Mouse (Mus musculus) kidney, adult 2 months (tissue): ENCODE measurements around the gene Ptprd. TPM values are rescaled to one million over a fixed set of nuclear protein-coding genes. Genes with fewer than 3 reads are reported as not detected.

Experiments
- DNase-seq: peaks from one replicate; pipeline ENCODE4 v3.0.0; 2021
- H3K27ac ChIP-seq: fragments of 200-500 bp; 2 replicates; pipeline ENCODE4 v1.5.1; 2012; ENCODE audit warnings: low read depth, low read length, control low read depth, inconsistent platforms; ENCODE audit not compliant: insufficient read depth
- H3K27me3 ChIP-seq: fragments of 200-500 bp; replicated peaks from 2 replicates; pipeline ENCODE4 v1.6.1; 2012; ENCODE audit warnings: mild to moderate bottlenecking, moderate library complexity, low read length, inconsistent platforms; ENCODE audit not compliant: control insufficient read depth, insufficient read depth
- H3K36me3 ChIP-seq: fragments of 200-500 bp; 2 replicates; pipeline ENCODE4 v1.6.1; 2012; ENCODE audit warnings: mild to moderate bottlenecking, moderate library complexity, low read length, inconsistent platforms; ENCODE audit not compliant: control insufficient read depth, insufficient read depth
- H3K4me1 ChIP-seq: fragments of 200-500 bp; 2 replicates; pipeline ENCODE4 v1.6.1; 2011; ENCODE audit warnings: low read length; ENCODE audit not compliant: control insufficient read depth, insufficient read depth
- H3K4me3 ChIP-seq: fragments of 200-500 bp; 2 replicates; pipeline ENCODE4 v1.5.1; 2011; ENCODE audit warnings: mild to moderate bottlenecking, low read depth, low read length, control low read depth; ENCODE audit not compliant: insufficient read depth
- CTCF ChIP-seq: fragments of 200-500 bp; conservative IDR thresholded peaks from 2 replicates; pipeline ENCODE4 v1.5.1; 2011; ENCODE audit warnings: low read depth, mild to moderate bottlenecking, control low read depth, low read length, moderate library complexity, mixed read lengths; ENCODE audit not compliant: insufficient read depth, insufficient read length
- POLR2A ChIP-seq: fragments of 200-500 bp; IDR thresholded peaks from one replicate; pipeline ENCODE4 v1.6.1; 2011; ENCODE audit warnings: low read depth, low read length, control low read depth
- WGBS: fragments of 180-500 bp; shearing (Covaris S2); methylation state at CpG from one replicate; pipeline ENCODE4 v1.1.7; 2018; 5-methylcytosine and 5-hydroxymethylcytosine counted together
- polyA plus RNA-seq: library from polyadenylated mRNA; depleted of rRNA; stranded (reverse); fragments of >200 nt; gene quantifications from 2 replicates; pipeline ENCODE4 v1.2.3, GENCODE M21; 2012

Ptprd gene
- polyA plus RNA-seq, 1 experiment = 30.0 TPM

DNA sequence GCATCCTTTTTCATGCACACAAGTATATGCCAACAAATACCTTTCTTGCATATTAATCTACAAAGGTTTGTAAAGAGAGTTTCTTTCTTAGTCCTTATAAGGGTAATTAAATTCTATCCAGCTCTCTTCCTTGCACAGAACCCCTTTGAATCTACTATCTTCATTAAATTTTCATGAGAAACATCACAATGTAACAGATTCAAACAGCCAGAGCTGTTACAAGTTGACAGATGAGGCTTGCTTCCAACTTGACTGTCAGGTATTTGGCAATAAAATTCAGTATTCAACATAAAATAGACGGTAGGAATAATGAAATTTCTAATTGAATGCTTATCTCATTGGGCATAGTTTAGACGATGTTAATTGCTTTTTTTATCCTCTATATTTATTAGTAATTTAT is 2067.4 kb downstream of the Ptprd start:
- WGBS = 56% methylated on average over 2 of the region's 2 CpGs
- TF ChIP-seq CTCF = no peak
- no peak for TF ChIP-seq POLR2A
- Histone ChIP-seq H3K4me3 (no peak overlapping the region), H3K4me1 (no peaks in the 10 kb centered on the region), H3K36me3 (no peaks in the 10 kb centered on the region), H3K27me3 (no peaks in the 10 kb centered on the region), H3K27ac (no peak overlapping the region)
- DNase-seq = no peak

DNA sequence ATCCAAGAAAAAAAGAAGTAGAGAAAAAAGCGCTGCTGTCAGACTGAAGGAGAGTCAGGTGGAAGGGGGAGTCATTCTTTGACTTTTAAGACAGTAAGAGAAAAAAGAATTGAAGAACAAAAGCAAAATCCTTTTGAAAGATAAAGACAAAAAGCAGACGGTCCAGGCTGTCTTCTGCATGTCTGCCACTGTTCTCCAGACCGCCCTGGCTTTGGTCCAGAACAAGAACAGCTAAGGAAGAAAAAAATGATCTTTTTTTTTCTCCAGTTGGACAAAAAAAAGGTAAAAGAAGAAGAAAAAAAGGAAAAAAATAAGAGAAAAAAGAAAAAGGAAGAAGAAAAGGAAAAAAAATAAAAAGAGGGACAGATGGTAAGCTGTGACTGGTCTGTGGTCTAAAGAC is 2073.9 kb downstream of the Ptprd start:
- Histone ChIP-seq H3K27me3 (no peaks in the 10 kb centered on the region), H3K27ac (no peak overlapping the region), H3K4me1 (no peaks in the 10 kb centered on the region), H3K4me3 (no peak overlapping the region), H3K36me3 (no peaks in the 10 kb centered on the region)
- TF ChIP-seq POLR2A = no peak
- DNase-seq = no peak
- WGBS = 85% methylated on average over 3 of the region's 3 CpGs

- no peak overlapping the region for H3K27ac ChIP-seq
- DNase-seq = no peak
- no peak for TF ChIP-seq CTCF
- no peak for TF ChIP-seq POLR2A
- H3K4me1 ChIP-seq = no peaks in the 10 kb centered on the region
- H3K36me3 ChIP-seq = no peaks in the 10 kb centered on the region
- 92% methylated on average over 14 of the region's 14 CpGs for WGBS
- no peaks in the 10 kb centered on the region for H3K27me3 ChIP-seq
- H3K4me3 ChIP-seq = no peak overlapping the region
Observed at GRCm38 (mm10) chr4:76136625-76137024, 2075.1 kb downstream of the Ptprd start.

DNA sequence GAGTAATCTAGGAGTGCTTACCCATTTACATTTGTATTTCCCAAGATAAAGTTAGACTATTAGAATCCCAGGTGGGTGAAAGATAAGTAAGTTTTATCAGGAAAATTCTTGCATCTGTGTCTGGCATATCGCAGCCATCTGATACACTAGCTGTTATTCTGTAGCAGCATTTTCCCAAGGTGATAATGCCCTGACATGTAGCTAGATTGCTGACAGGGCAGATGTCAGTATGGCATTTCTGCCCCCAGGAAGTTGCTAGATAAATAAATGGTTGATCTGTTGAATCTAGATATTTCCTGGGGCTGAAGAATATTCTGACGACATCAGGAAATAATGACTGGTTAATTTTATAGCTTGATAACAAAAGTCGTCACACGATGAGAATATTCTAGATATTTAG is 2119.9 kb downstream of the Ptprd start:
- Histone ChIP-seq H3K27ac (no peak overlapping the region), H3K4me3 (no peak overlapping the region), H3K36me3 (no peaks in the 10 kb centered on the region), H3K27me3 (no peaks in the 10 kb centered on the region), H3K4me1 (no peaks in the 10 kb centered on the region)
- DNase-seq = no peak
- TF ChIP-seq CTCF = no peak
- no peak for TF ChIP-seq POLR2A
- WGBS = 85% methylated on average over 4 of the region's 4 CpGs

- peak; percentile 51 for DNase-seq
- TF ChIP-seq POLR2A (no peak), CTCF (no peak)
- Histone ChIP-seq H3K36me3 (no peaks in the 10 kb centered on the region; the same call in 1 of the 2 replicates), H3K27ac (no peak overlapping the region), H3K27me3 (no peaks in the 10 kb centered on the region), H3K4me3 (no peak overlapping the region), H3K4me1 (no peaks in the 10 kb centered on the region)
Observed at GRCm38 (mm10) chr4:76089866-76090265, 2121.9 kb downstream of the Ptprd start.

- no peak for DNase-seq
- H3K36me3 ChIP-seq = no peaks in the 10 kb centered on the region; the same call in 1 of the 2 replicates
- H3K27ac ChIP-seq = no peak overlapping the region
- WGBS = 87% methylated on average over 1 of the region's 1 CpGs
- H3K4me1 ChIP-seq = no peaks in the 10 kb centered on the region
- TF ChIP-seq CTCF = no peak
- no peak for TF ChIP-seq POLR2A
- no peak overlapping the region for H3K4me3 ChIP-seq
- H3K27me3 ChIP-seq = no peaks in the 10 kb centered on the region
Observed at GRCm38 (mm10) chr4:76076051-76076450, 2135.7 kb downstream of the Ptprd start.

DNA sequence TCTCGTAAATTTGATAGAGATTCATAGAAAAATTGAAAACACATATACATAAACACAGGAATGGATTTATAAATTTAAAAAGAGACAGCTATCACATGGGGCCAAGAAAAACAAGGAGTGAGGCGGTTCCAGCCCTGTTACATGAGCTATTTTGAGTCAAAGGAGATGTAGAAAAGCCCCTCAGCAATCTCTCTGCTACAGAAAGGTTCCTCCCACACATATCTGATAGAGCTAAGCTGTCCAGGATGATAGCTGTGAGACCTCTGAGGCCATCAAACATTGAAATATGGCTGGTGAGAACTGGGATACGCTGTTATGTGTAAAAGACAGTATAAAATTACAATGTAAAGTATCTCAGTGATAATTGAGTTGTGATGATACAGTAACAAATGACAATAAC is 2138.5 kb downstream of the Ptprd start:
- 72% methylated on average over 3 of the region's 3 CpGs for WGBS
- no peak for TF ChIP-seq CTCF
- no peak for TF ChIP-seq POLR2A
- no peak overlapping the region for H3K27ac ChIP-seq

GRCm38 (mm10) chr4:76071720-76072119 is 2140.0 kb downstream of the Ptprd start:
- WGBS = 93% methylated on average over 6 of the region's 6 CpGs
- no peaks in the 10 kb centered on the region; the same call in 1 of the 2 replicates for H3K36me3 ChIP-seq
- TF ChIP-seq CTCF (no peak), POLR2A (no peak)
- DNase-seq = no peak
- no peak overlapping the region for H3K27ac ChIP-seq
- no peaks in the 10 kb centered on the region for H3K4me1 ChIP-seq
- no peak overlapping the region for H3K4me3 ChIP-seq
- H3K27me3 ChIP-seq = no peaks in the 10 kb centered on the region

More for the DNA sequence above, 2138.5 kb downstream of the Ptprd start:
- no peak overlapping the region for H3K4me3 ChIP-seq
- H3K27me3 ChIP-seq = no peaks in the 10 kb centered on the region
- no peaks in the 10 kb centered on the region; the same call in 1 of the 2 replicates for H3K36me3 ChIP-seq
- no peaks in the 10 kb centered on the region for H3K4me1 ChIP-seq
- DNase-seq = no peak
